Mouse (Mus musculus) midbrain, embryonic 11.5 days (tissue): ENCODE measurements at regions not wholly inside any gene's neighbourhood (a gene's known extent, or its start where the extent isn't known, plus 50 kb on each side); places are given as distances from the start of the nearest gene placed in this dataset.

Source experiments
- ATAC-seq: fragments of 200-750 bp; cut with Nextera tagmentation; 2 replicates; pipeline ENCODE4 v1.8.0; 2017; ENCODE audit warnings: moderate TSS enrichment, moderate library complexity; ENCODE audit not compliant: low FRiP score
- DNase-seq: peaks from one replicate; pipeline ENCODE4 v3.0.0; 2015; ENCODE audit warnings: low spot score; ENCODE audit errors: missing footprints
- H3K27ac ChIP-seq: fragments of 300-500 bp; sonication (generic); 2 replicates; pipeline ENCODE4 v1.5.1; 2014; ENCODE audit warnings: low read depth, low read length
- H3K27me3 ChIP-seq: fragments of 300-500 bp; sonication (generic); 2 replicates; pipeline ENCODE4 v1.6.1; 2014; ENCODE audit warnings: mild to moderate bottlenecking, low read length, moderate library complexity, mixed read lengths; ENCODE audit not compliant: control insufficient read depth, insufficient read depth
- H3K36me3 ChIP-seq: fragments of 300-500 bp; sonication (generic); 2 replicates; pipeline ENCODE4 v1.6.1; 2014; ENCODE audit warnings: mild to moderate bottlenecking, low read length, moderate library complexity, mixed read lengths; ENCODE audit not compliant: control insufficient read depth, insufficient read depth
- H3K4me1 ChIP-seq: fragments of 300-500 bp; sonication (generic); 2 replicates; pipeline ENCODE4 v1.6.1; 2014; ENCODE audit warnings: low read length; ENCODE audit not compliant: control insufficient read depth, insufficient read depth
- H3K4me2 ChIP-seq: fragments of 300-500 bp; sonication (generic); 2 replicates; pipeline ENCODE4 v1.6.1; 2014; ENCODE audit warnings: mild to moderate bottlenecking, moderate library complexity
- H3K4me3 ChIP-seq: fragments of 300-500 bp; sonication (generic); 2 replicates; pipeline ENCODE4 v1.5.1; 2014; ENCODE audit warnings: low read depth, low read length
- H3K9ac ChIP-seq: fragments of 300-500 bp; sonication (generic); 2 replicates; pipeline ENCODE4 v1.6.1; 2014; ENCODE audit warnings: low read length
- H3K9me3 ChIP-seq: fragments of 300-500 bp; sonication (generic); 2 replicates; pipeline ENCODE4 v1.6.1; 2016; ENCODE audit warnings: low read length; ENCODE audit not compliant: control insufficient read depth
- WGBS: fragments of 180-500 bp; shearing (Covaris S2); extraction: QIAGEN DNeasy Blood & Tissue Kit; methylation state at CpG from one replicate; pipeline ENCODE4 v1.1.7; 2014; 5-methylcytosine and 5-hydroxymethylcytosine counted together

- Histone ChIP-seq H3K4me3 (no peak overlapping the region), H3K4me1 (no peaks in the 10 kb centered on the region), H3K27ac (no peak overlapping the region), H3K9me3 (no peaks in the 10 kb centered on the region), H3K9ac (no peak overlapping the region), H3K4me2 (no peak overlapping the region), H3K36me3 (no peaks in the 10 kb centered on the region), H3K27me3 (no peaks in the 10 kb centered on the region)
- DNase-seq = no peak
- WGBS = 74% methylated on average over 2 of the region's 2 CpGs
- ATAC-seq = no peak
These were observed 58.4 kb upstream of the Dcbld2 start for GRCm38 (mm10) chr16:58349802-58350201.

DNA sequence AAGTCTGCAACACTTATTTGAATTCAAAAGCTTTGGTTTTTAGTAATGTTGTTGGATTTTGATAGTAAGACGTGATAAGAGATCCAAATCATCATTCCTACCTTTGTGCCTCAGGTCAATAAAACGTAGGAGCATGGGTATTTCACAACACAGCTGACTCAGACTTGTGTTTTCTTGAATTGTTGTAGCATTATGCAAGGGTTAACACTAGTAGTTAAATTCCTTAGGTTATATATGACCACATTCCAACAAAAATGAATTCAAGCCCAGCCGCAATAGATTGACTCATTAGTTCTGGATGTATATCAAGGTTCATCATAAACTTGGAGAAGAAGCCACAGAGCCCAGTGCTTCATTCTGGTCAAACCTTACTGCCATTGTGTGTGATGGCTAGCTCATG is 56.1 kb upstream of the Dcbld2 start:
- H3K9ac ChIP-seq = no peak overlapping the region
- no peaks in the 10 kb centered on the region for H3K9me3 ChIP-seq
- no peaks in the 10 kb centered on the region for H3K36me3 ChIP-seq
- H3K27ac ChIP-seq = no peak overlapping the region
- H3K4me1 ChIP-seq = no peaks in the 10 kb centered on the region
- 88% methylated on average over 3 of the region's 3 CpGs for WGBS
- no peak for DNase-seq
- no peak overlapping the region for H3K4me2 ChIP-seq
- no peak overlapping the region for H3K4me3 ChIP-seq
- no peaks in the 10 kb centered on the region for H3K27me3 ChIP-seq
- no peak for ATAC-seq

DNA sequence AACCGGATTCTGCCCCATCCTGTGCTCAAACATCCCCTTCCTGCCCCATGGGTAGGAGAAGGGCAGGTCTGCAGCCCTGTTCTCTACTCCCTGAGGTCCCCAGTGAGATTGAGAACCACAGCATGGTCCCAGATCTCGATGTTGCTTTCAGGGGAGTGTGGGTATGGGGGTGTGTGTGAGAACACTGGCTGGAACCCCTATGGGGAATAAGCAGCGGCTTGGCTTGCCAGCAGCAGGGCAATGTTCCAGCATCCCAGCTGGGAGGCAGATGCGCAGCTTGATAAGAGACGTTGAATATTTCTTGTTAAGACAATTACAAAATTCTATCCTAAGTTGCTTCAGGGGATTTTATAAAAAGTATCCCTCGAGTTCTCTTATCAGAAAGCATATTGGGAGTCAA is 53.7 kb upstream of the Dcbld2 start:
- DNase-seq = no peak
- H3K9me3 ChIP-seq = no peaks in the 10 kb centered on the region
- no peaks in the 10 kb centered on the region for H3K27me3 ChIP-seq
- no peak overlapping the region for H3K4me3 ChIP-seq
- no peaks in the 10 kb centered on the region for H3K4me1 ChIP-seq
- no peak overlapping the region for H3K27ac ChIP-seq
- H3K9ac ChIP-seq = no peak overlapping the region
- H3K4me2 ChIP-seq = no peak overlapping the region
- no peak for ATAC-seq
- whole genome bisulfite sequencing = 75% methylated on average over 6 of the region's 6 CpGs
- H3K36me3 ChIP-seq = no peaks in the 10 kb centered on the region
